Mouse (Mus musculus) left cerebral cortex, adult 2 months (tissue): ENCODE measurements around the gene Mettl15. TPM values are rescaled to one million over a fixed set of nuclear protein-coding genes. Genes with fewer than 3 reads are reported as not detected.
"Not testable (repeated sequence)": the region's sequence is repeated elsewhere in the genome, so short reads cannot be mapped to it uniquely, and the experiment has no call there.

Experiments used
- DNase-seq, 2 experiments: peaks; one replicate each; pipeline ENCODE4 v3.0.0; 2021 to 2022; ENCODE audit warnings: low spot score in 2 of 2, mixed read lengths in 1 of 2; ENCODE audit errors: extremely low spot score in 1 of 2
- H3K27ac ChIP-seq: fragments of 200-600 bp; 2 replicates; pipeline ENCODE4 v1.8.1; 2022
- H3K4me3 ChIP-seq: fragments of 200-600 bp; 2 replicates; pipeline ENCODE4 v1.8.1; 2022
- CTCF ChIP-seq: fragments of 200-600 bp; IDR thresholded peaks from 2 replicates; pipeline ENCODE4 v1.8.1; 2022; ENCODE audit warnings: antibody characterized with exemption, mild to moderate bottlenecking, moderate library complexity
- intact Hi-C: fragments of 180-260 bp; cut with DNase I; formaldehyde crosslinking; loops from one replicate; pipeline ENCODE4 v1.15.1; 2025
- total RNA-seq, 2 experiments: library from RNA; stranded (reverse); gene quantifications; 2 replicates each; pipeline ENCODE4 v1.2.3; 2021

Mettl15 gene
- total RNA-seq, 2 experiments from 2014 or later: 5.3 to 5.4 TPM

GRCm38 (mm10) chr2:109262779-109263178, 17.8 kb downstream of the Mettl15 start:
- intact Hi-C loops: no loop called here
- no peak for DNase-seq
- no peak for TF ChIP-seq CTCF
- Histone ChIP-seq H3K27ac (no peak overlapping the region), H3K4me3 (no peak overlapping the region)

- no peak for DNase-seq
- intact Hi-C loops: no loop called here
- Histone ChIP-seq H3K27ac (no peak overlapping the region), H3K4me3 (no peak overlapping the region)
- no peak for TF ChIP-seq CTCF
Observed at GRCm38 (mm10) chr2:109241947-109242346, 38.6 kb downstream of the Mettl15 start.

GRCm38 (mm10) chr2:109235741-109236140, 44.8 kb downstream of the Mettl15 start:
- no peak for DNase-seq
- intact Hi-C loops: no loop called here
- Histone ChIP-seq H3K27ac (no peak overlapping the region), H3K4me3 (no peak overlapping the region)
- TF ChIP-seq CTCF: no peak

GRCm38 (mm10) chr2:109233876-109234275, 46.7 kb downstream of the Mettl15 start:
- intact Hi-C loops: no loop called here
- Histone ChIP-seq H3K27ac (no peak overlapping the region), H3K4me3 (no peak overlapping the region)
- no peak for DNase-seq
- no peak for TF ChIP-seq CTCF

GRCm38 (mm10) chr2:109230443-109230842, 50.1 kb downstream of the Mettl15 start:
- TF ChIP-seq CTCF: no peak
- Histone ChIP-seq H3K4me3 (no peak overlapping the region), H3K27ac (no peak overlapping the region)
- intact Hi-C loops: no loop called here
- DNase-seq: no peak

- TF ChIP-seq CTCF: no peak
- no peak overlapping the region for H3K4me3 ChIP-seq
- intact Hi-C loops: no loop called here
- no peak overlapping the region for H3K27ac ChIP-seq
- no peak for DNase-seq
Observed at GRCm38 (mm10) chr2:109227196-109227595, 53.4 kb downstream of the Mettl15 start.

- no peak for DNase-seq
- intact Hi-C loops: no loop called here
- H3K27ac ChIP-seq: no peak overlapping the region
- H3K4me3 ChIP-seq: no peak overlapping the region
- TF ChIP-seq CTCF: no peak
Observed at GRCm38 (mm10) chr2:109221470-109221869, 59.1 kb downstream of the Mettl15 start.

GRCm38 (mm10) chr2:109216678-109217077, 63.9 kb downstream of the Mettl15 start:
- DNase-seq, H3K4me3 ChIP-seq, intact Hi-C loops, H3K27ac ChIP-seq: not testable (repeated sequence)

GRCm38 (mm10) chr2:109210641-109211040, 69.9 kb downstream of the Mettl15 start:
- DNase-seq, H3K4me3 ChIP-seq, H3K27ac ChIP-seq, intact Hi-C loops: not testable (repeated sequence)

- no peak for DNase-seq
- no peak for TF ChIP-seq CTCF
- Histone ChIP-seq H3K27ac (no peak overlapping the region), H3K4me3 (no peak overlapping the region)
- intact Hi-C loops: no loop called here
Observed at GRCm38 (mm10) chr2:109208032-109208431, 72.5 kb downstream of the Mettl15 start.

- intact Hi-C loops: no loop called here
- TF ChIP-seq CTCF: no peak
- no peak overlapping the region for H3K27ac ChIP-seq
- DNase-seq: no peak
- H3K4me3 ChIP-seq: no peak overlapping the region
Observed at GRCm38 (mm10) chr2:109182993-109183392, 97.6 kb downstream of the Mettl15 start.

GRCm38 (mm10) chr2:109158509-109158908, 122.0 kb downstream of the Mettl15 start:
- intact Hi-C loops: no loop called here
- TF ChIP-seq CTCF: no peak
- H3K27ac ChIP-seq: no peak overlapping the region
- no peak for DNase-seq
- no peak overlapping the region for H3K4me3 ChIP-seq

- Histone ChIP-seq H3K27ac (no peak overlapping the region), H3K4me3 (no peak overlapping the region)
- TF ChIP-seq CTCF: no peak
- DNase-seq: no peak
- intact Hi-C loops: no loop called here
Observed at GRCm38 (mm10) chr2:109156131-109156530, 124.4 kb downstream of the Mettl15 start.
